Comparison of ENCODE assay signal across 12 mouse cellular contexts in genomic region chr13:98171257-98171656, GRCm38 (mm10). TPM values are rescaled to one million over a fixed set of nuclear protein-coding genes. Genes with fewer than 3 reads are reported as not detected.
A peak's percentile ranks its signal among the peaks of the same experiment; 100 is the strongest.
DNase-seq lines count a peak whose midpoint lies in the region; ATAC-seq and TF ChIP-seq lines count a peak whose summit lies in the region.
"Had no signal": no experiment of that assay in that cellular context is flagged by ENCODE, and none has a peak within 500 bp of the region (broad histone marks: within the 10 kb centered on the region; RNA-seq: fewer than 3 reads in every experiment).

No protein-coding gene starts in this region.

- no peaks in the 10 kb centered on the region for H3K36me3 ChIP-seq in CH12.LX (replicated peaks in 1 of 2; ENCODE audit: control insufficient read depth in 1 of 2, insufficient read depth in 1 of 2, low read length in 1 of 2)
- H3K36me3 ChIP-seq in midbrain, embryonic 16.5 days (ENCODE audit: control insufficient read depth, insufficient read depth, low read length) = no peaks in the 10 kb centered on the region
- H3K36me3 ChIP-seq in heart, embryonic 12.5 days = no peaks in the 10 kb centered on the region
- H3K36me3 ChIP-seq: heart, embryonic 13.5 days; limb, embryonic 13.5 days had no signal

- no peak overlapping the region for H3K9ac ChIP-seq in CH12.LX (ENCODE audit: insufficient read depth, low read depth)
- no peak overlapping the region for H3K9ac ChIP-seq in midbrain, embryonic 16.5 days (ENCODE audit: low read depth, low read length)
- no peak overlapping the region for H3K9ac ChIP-seq in heart, embryonic 12.5 days
- H3K9ac ChIP-seq: heart, embryonic 13.5 days; limb, embryonic 13.5 days had no signal

- no peak for TF ChIP-seq EP300 in CH12.LX (IDR thresholded peaks at IDR 0.05; ENCODE audit: low read length)

- no peak for ATAC-seq in cerebellum, adult (ENCODE audit: insufficient number of reproducible peaks, low FRiP score, low TSS enrichment)
- peak; percentile 78 for ATAC-seq in midbrain, embryonic 16.5 days
- no peak for ATAC-seq in heart, embryonic 12.5 days (ENCODE audit: insufficient number of reproducible peaks, low FRiP score)

- dilution Hi-C loops in CH12.LX (cut with MboI; ENCODE audit: extremely low pct_ligation_motif_present, extremely low pct_unique_long_range_greater_than_20kb, low sequenced_read_pairs) = no loop called here

- H3K4me3 ChIP-seq in CH12.LX (replicated peaks in 1 of 3; ENCODE audit: low read depth in 2 of 3, low read length in 2 of 3, poor library complexity in 1 of 3) = no peak overlapping the region
- no peak overlapping the region for H3K4me3 ChIP-seq in midbrain, embryonic 16.5 days (ENCODE audit: low read depth, low read length)
- H3K4me3 ChIP-seq in heart, embryonic 12.5 days = no peak overlapping the region
- H3K4me3 ChIP-seq: heart, embryonic 13.5 days; limb, embryonic 13.5 days had no signal

- H3K79me2 ChIP-seq in CH12.LX (replicated peaks; ENCODE audit: control insufficient read depth, extremely low read depth, insufficient read depth, poor library complexity, severe bottlenecking) = 0 out of 2 replicates have a peak, but pooled peaks cover 3% of the 10 kb centered on the region

- no peak for TF ChIP-seq RAD21 in CH12.LX (IDR thresholded peaks at IDR 0.05; ENCODE audit: low read depth, low read length)

- TF ChIP-seq POLR2A in CH12.LX (IDR thresholded peaks at IDR 0.05; ENCODE audit: low read depth, low read length) = no peak

- no peaks in the 10 kb centered on the region for H3K4me1 ChIP-seq in CH12.LX (ENCODE audit: control insufficient read depth in 1 of 2, insufficient read depth in 2 of 2)
- H3K4me1 ChIP-seq in midbrain, embryonic 16.5 days (ENCODE audit: control insufficient read depth, insufficient read depth, low read length) = no peaks in the 10 kb centered on the region
- no peaks in the 10 kb centered on the region for H3K4me1 ChIP-seq in heart, embryonic 12.5 days (replicated peaks)
- H3K4me1 ChIP-seq: heart, embryonic 13.5 days had no signal

- no peaks in the 10 kb centered on the region for H3K27me3 ChIP-seq in CH12.LX (replicated peaks)
- no peaks in the 10 kb centered on the region for H3K27me3 ChIP-seq in midbrain, embryonic 16.5 days (ENCODE audit: control insufficient read depth, insufficient read depth, low read depth, low read length)
- H3K27me3 ChIP-seq in heart, embryonic 12.5 days (replicated peaks) = no peaks in the 10 kb centered on the region
- H3K27me3 ChIP-seq: heart, embryonic 13.5 days; limb, embryonic 13.5 days had no signal

- H3K9me3 ChIP-seq in CH12.LX (replicated peaks; ENCODE audit: low read length) = no peaks in the 10 kb centered on the region
- H3K9me3 ChIP-seq in midbrain, embryonic 16.5 days (replicated peaks; ENCODE audit: control insufficient read depth, low read length, poor library complexity, severe bottlenecking) = no peaks in the 10 kb centered on the region
- H3K9me3 ChIP-seq in heart, embryonic 12.5 days (replicated peaks) = no peaks in the 10 kb centered on the region
- H3K9me3 ChIP-seq: heart, embryonic 13.5 days; limb, embryonic 13.5 days had no signal

- in situ Hi-C loops in CH12.LX (cut with MboI; ENCODE audit: low pct_ligation_motif_present, low pct_unique_long_range_greater_than_20kb, low sequenced_read_pairs) = no loop called here

- H3K27ac ChIP-seq in CH12.LX (ENCODE audit: insufficient read depth, low read depth) = no peak overlapping the region
- no peak overlapping the region for H3K27ac ChIP-seq in midbrain, embryonic 16.5 days (ENCODE audit: low read length)
- no peak overlapping the region for H3K27ac ChIP-seq in heart, embryonic 12.5 days (ENCODE audit: poor library complexity, severe bottlenecking)
- H3K27ac ChIP-seq: heart, embryonic 13.5 days; limb, embryonic 13.5 days had no signal

- 72% methylated on average over 12 of the region's 12 CpGs for WGBS in midbrain, embryonic 16.5 days
- WGBS in heart, embryonic 12.5 days = 85% methylated on average over 12 of the region's 12 CpGs

- DNase-seq in cerebellum, adult 11 months = peak; percentile 5
- DNase-seq in CH12.LX (ENCODE audit: extremely low read depth) = no peak
- peak; percentile 70 to 78 for DNase-seq in frontal cortex, postnatal 36 days (ENCODE audit: low spot score in 2 of 2)
- DNase-seq in spleen, postnatal 14 days (ENCODE audit: low spot score in 2 of 2) = no peak
- no peak for DNase-seq in kidney, postnatal 4 days
- DNase-seq: kidney, adult 2 months; lung, postnatal 36 days had no signal

- no peak for TF ChIP-seq CTCF in CH12.LX (conservative IDR thresholded peaks at IDR 0.05 in 1 of 2, IDR thresholded peaks at IDR 0.05 in 1 of 2; ENCODE audit: low read depth in 2 of 2, low read length in 2 of 2)

- H3K4me2 ChIP-seq in CH12.LX (ENCODE audit: insufficient read depth, low read depth, poor library complexity, severe bottlenecking) = no peak overlapping the region
- peak overlapping the region; percentile 38 for H3K4me2 ChIP-seq in midbrain, embryonic 16.5 days (ENCODE audit: low read length)
- H3K4me2 ChIP-seq in heart, embryonic 12.5 days = no peak overlapping the region
- H3K4me2 ChIP-seq: heart, embryonic 13.5 days; limb, embryonic 13.5 days had no signal

TF ChIP-seq in CH12.LX, 34 proteins besides CTCF, POLR2A, EP300 and RAD21:
- peak; percentile 49; the same call in 1 of the 2 replicates for TF ChIP-seq NRF1 (IDR thresholded peaks at IDR 0.05; ENCODE audit: low read depth, low read length)
- no peak for TF ChIP-seq MAFK (IDR thresholded peaks at IDR 0.05; ENCODE audit: insufficient replicate concordance, low read length)

RNA-seq across cellular contexts. Expression of gene Arhgef28, which starts 35.0 kb away (rescaled TPM):
- total RNA-seq in CH12.LX (2012; rRNA removed) (0.04 and 0.08 TPM in 2 replicates), CH12.LX (2014; rRNA removed) (0.07 and 0.23 TPM in 2 replicates)
- 0.20 and 0.24 TPM in 2 replicates for polyA plus RNA-seq in CH12.LX (2012; ENCODE audit: insufficient read length, low read depth)
- polyA plus RNA-seq in midbrain, embryonic 16.5 days (2015; fragmentation: Nextera tagmentation; extraction: Ambion mirVana) = 33.3 and 35.1 TPM in 2 replicates
- polyA plus RNA-seq in heart, embryonic 12.5 days (2016; fragmentation: Nextera tagmentation; extraction: Ambion mirVana) = 12.6 and 13.4 TPM in 2 replicates

Comparison
In these comparisons a context has a peak if more than half of its experiments do, and no peak if none do; other contexts are left out.
1. DNase-seq: peak in cerebellum, adult 11 months (single experiment) and frontal cortex, postnatal 36 days (2 of 2); none in CH12.LX (single experiment), spleen, postnatal 14 days (0 of 2) and kidney, postnatal 4 days (0 of 2).
2. RNA of gene Arhgef28, which starts 35.0 kb away (polyA plus RNA-seq): 33.3 to 35.1 TPM in midbrain, embryonic 16.5 days and 12.6 to 13.4 TPM in heart, embryonic 12.5 days; 0.20 to 0.24 TPM in CH12.LX; every median in the first group is over 10 times any median in the second.